Mouse (Mus musculus): ENCODE data around the gene Clic5.

- TF ChIP-seq CTCF (conservative IDR thresholded peaks at IDR 0.05; ENCODE audit: insufficient read depth, insufficient read length, low read depth, low read length) (no peak), POLR2A (IDR thresholded peaks at IDR 0.05; ENCODE audit: low read depth, low read length) (no peak)
Observed at GRCm38 (mm10) chr17:44181346-44181745, 7.0 kb upstream of the Clic5 start.

Measured in kidney, adult 2 months (tissue).